Mouse (Mus musculus) small intestine, adult 2 months (tissue): ENCODE results near the gene Slc1a4.

Source experiments
- CTCF ChIP-seq: fragments of 200-500 bp; IDR thresholded peaks from 2 replicates; pipeline ENCODE4 v1.5.1; 2012; ENCODE audit warnings: low read depth, mild to moderate bottlenecking, control low read depth, inconsistent platforms, low read length, moderate library complexity, mixed read lengths; ENCODE audit not compliant: insufficient replicate concordance, insufficient read length; ENCODE audit errors: extremely low read depth
- POLR2A ChIP-seq: fragments of 200-500 bp; IDR thresholded peaks from 2 replicates; pipeline ENCODE4 v1.6.1; 2012; ENCODE audit warnings: low read depth, mild to moderate bottlenecking, control low read depth, inconsistent platforms, low read length, moderate library complexity

GRCm38 (mm10) chr11:20370486-20370885 lies 38.0 kb upstream of the Slc1a4 start:
- TF ChIP-seq CTCF (no peak), POLR2A (no peak)
